Mouse (Mus musculus) thymus, adult 18-20 months (tissue): ENCODE results near the gene Kcnh1.

Experiments
- DNase-seq, 2 experiments: peaks; one replicate each; pipeline ENCODE4 v3.0.0; 2022; ENCODE audit warnings: mixed read lengths in 2 of 2

The Kcnh1 gene

DNA sequence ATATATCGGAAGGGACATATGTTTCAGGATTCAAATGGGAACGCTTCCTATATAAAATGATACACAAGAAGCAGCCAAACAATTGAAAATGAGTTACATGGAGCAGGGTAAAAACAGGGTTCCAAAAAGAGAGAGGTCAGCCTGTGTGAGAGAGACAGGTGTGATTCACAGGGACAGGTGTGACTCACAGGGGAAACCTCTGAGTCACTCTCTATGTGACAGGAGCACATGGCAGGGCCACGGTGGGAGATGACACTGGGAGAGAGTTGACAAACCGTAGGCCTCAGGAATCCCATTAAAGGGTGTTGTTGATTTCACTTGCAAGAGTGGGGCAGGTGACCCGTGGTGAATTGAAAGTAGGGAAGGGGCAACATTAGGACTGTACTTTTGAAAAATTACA is 228.6 kb downstream of the Kcnh1 start:
- DNase-seq = no peak

DNA sequence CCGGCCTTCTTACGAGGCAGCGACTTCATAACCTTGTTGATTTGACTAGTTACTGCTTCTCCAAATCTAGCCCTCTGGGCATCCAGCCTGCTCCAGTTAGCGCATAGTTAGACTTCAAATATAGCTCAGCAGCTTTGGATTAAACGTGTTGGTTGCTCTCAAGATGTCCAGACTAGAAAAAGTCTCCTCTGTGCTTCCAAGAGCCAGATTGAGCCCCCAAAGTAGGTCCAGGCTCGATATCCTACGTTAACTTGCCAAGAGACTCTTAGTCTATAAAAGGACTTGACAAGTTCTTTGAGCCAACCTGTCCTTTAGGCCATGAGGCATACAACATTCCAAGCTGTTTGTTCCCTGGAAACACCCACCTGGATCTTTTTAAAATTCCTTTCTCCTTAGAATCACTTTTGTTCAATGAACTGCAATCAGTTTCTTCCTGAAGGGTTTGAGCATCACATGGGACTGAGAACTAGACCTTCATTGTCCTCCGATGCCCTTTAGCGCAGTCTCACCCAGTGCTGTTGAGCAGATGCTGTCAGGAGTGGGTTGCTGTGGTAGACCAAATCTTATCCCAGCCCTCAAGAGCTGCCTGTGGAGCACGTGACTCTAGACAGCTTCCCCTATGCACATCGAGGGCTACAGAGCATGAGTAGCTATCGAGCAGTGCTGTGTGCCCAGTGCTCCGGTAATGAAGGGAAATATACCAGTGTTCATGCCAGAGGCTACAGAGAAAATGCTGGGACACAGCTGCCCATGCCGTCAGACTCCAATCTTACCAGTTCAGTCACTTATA is 231.0 kb downstream of the Kcnh1 start:
- DNase-seq = no peak

DNA sequence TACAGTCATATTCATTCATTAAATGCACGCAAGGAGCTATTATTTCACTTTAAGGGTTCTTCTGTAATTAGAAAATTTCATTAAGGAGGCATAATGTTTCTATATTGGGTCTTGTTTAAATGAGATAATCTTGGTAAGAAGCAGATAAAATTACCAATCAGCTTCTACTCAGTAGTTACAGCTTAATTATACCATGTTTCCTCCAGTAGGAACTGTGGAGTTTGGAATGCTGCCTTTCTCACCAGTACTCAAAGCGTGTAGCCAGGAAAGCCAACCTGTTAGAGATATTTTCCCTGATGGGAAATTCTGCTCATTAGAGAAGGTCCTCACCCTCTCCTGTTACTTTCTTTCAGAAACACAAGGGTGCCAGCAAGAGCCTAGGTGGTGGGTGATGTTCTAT is 240.8 kb downstream of the Kcnh1 start:
- DNase-seq = no peak

DNA sequence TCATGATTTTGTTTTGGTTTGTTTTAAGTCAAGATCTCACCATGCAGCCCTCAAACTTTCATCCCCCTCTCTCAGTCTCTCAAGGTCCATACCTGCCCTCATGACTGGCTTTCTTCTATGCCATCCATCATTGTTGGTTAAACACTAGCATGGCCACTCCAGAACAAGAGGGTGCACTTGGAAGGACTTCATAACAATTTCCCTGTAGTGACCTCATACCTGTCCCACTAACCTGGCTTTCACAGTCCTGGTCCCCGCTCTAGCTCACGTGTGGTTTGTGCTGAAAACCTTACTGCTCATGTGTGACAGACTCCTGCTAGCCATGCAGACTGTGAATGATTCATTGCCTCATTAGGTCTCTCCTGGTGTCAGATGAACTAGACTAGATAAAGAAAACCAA is 244.9 kb downstream of the Kcnh1 start:
- DNase-seq = no peak

DNA sequence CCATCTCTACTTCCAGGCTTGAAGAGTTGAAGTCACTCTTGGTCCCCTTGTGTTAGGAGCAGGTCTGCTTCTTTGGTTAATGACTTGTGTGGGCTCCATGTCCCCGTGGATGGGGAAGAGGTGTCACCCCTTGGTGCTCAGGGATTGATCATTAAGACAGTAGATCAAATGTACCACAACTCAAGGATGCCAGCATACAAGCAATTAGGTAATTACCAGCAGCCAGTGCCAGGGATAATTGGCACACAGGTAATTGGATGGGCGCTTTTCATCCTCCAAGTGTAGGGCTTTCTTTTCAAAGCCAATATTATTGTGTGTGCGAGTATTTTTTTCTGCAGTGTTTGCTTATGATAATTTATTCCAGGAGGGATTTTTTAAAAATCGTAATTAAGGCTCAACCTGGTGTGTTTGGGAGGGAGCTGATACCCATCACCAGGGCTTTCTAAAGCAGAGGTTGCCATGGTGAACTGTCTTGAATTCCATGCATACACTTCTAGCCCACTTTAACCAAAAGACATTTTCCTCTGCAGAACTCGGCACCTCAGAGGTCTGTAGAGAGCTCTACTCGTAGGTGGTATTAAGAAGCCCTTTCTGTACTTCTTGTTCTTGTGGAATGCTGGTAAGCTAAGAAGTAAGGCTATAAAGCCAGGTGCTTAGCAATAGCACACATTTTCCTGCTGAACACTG is 248.7 kb downstream of the Kcnh1 start:
- DNase-seq = no peak

DNA sequence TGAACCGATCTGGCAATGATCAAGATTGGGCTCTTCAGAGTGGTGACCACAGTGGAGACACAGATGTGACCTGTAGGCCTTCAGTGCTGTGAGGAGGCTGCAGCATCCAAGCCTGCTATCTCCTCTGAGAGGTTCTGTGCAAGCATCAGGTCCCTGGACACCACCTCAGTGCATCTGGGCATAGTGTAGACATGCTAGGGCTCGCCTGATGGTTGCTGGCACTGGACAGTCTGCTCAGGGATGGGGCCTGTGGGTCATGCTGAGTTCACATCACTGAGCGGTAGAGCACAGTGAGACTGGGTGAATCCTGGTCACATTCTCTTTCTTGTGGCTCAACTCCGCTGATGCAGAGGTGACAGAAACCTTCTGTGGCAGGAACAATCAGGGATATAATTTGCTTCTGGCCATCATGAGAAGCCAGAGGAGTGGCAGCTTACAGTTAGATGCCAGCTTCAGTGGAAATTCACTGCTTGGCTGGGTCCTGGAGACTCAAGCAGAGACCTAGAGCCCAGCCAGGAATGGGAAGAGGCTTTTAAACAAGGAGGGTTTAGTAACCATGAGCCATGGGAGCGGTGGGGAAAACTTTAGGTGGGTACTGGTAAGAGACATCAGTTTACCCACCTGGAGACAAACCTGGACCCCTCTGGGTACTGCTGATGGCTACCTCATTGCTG is 252.3 kb downstream of the Kcnh1 start:
- no peak for DNase-seq

DNA sequence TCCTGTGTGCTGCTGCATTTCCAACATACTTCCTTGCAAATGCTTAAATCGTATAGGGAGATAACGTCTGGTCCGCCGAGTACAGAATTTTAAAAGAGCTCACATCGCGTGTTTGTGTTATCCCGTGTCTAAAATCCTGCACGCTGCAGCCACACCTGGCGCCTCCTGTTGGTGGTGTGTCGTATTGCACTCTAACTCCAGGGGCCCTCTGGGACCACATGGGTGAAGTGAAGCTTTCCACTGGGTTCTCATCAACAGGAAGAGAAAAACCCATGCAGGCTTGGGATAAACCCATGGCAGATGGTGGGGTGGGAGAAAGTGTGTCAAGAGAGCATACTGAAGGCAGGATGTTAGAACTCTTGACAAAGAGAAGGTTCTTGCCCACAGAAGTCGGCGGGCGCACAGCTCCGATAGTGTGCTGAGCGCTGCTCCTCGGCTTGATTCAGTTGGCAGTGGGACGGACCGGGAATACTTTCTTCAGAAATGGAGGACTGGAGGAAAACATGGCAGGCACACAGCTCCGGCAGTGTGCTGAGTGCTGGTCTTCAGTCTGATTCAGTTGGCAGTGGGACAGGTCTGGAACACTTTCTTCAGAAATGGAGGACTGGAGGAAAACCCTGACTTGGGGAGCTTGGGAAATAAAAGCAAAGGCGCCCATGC is 253.6 kb downstream of the Kcnh1 start:
- DNase-seq = no peak

DNA sequence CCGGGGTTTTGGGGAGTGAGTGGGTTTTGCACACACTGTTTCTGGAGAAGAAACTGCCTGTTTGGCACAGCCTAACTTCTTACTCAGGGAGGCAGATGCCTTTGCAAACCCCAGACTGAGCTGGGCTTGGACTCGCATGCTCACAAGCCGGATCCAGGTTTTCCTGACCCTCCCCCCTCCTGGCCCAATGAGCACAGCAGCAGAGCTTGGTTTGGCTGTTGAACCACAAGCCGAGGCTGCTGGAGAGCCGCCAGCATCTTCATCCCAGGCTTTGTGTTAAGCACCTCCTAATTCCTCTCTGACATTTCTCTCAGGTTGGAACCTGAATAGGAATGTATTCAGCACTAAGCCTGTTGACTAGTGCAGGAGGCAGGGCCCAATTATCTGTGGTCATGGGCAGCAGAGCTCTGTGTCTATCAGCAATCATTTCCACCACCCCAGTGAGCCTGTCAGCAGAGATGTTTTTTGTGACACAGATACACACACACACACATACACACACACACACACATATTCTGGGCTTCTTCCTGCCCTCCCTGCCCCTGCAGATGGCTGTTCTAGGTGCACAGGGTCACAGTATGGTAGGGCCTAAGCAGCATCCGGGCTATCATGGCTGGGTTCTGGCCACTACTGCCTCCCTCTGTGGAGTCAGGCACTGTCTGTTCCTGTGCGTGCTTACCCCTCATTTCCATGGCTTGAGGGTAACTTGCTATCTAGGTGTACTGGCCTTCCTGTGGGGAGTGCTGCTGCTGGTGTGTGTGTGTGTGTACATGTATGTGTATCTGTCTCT is 254.3 kb downstream of the Kcnh1 start:
- no peak for DNase-seq

DNA sequence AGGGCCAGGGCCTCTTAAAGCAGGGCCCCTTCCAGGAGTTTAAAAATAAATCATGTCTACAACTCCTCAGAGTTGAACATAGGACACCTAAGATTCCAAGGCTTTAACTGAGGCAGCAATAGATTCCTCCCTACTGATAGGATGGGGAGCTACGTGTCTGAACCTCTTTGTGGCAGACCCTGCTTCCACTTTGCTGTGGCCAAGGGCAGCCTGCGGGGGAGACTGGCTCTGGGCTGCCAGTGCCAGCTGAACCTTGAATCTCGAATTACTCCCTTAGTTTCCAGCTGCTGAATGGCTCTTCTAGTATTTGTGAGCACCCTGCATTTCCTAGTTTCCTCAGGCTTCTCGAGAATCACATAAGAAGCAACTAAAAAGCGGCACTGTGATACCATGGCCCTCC is 255.6 kb downstream of the Kcnh1 start:
- DNase-seq = no peak

DNA sequence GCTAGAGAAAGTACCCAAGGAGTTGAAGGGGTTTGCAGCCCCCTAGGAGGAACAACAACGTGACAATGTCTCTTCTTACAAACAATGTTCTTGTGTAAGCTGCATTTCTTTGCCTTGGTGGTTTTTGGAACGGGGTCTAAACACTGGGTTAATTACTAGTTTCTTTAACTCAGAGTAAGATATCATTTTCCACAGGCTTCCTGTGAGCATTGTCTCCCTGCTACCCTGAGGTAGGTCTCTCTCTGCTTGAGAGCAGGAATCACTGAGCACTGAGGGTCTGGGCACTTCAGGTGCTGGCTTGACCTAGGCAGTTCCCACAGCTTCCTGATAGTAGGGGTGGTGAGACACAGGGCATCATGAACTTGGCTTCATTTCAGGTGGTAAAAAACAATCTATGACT is 257.1 kb downstream of the Kcnh1 start:
- no peak for DNase-seq

DNA sequence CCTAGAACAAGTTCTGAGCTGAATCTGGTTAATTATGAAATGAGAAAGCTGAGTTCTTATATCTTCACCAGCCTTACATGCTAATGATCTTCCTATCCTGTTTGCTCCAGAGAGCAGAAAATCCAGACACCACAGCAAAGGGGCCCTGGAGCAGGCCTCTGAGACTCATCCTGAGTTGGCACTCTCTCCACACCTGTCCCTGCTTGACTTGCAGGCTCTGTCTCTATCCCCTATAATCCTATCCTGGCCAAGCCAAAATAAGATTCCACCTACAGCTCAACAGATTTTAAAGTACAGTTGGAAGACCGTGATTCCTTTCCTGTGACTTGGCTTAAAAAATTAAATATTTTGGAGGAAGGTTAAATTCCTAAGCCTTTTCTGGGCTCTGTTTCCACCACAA is 257.9 kb downstream of the Kcnh1 start:
- no peak for DNase-seq

DNA sequence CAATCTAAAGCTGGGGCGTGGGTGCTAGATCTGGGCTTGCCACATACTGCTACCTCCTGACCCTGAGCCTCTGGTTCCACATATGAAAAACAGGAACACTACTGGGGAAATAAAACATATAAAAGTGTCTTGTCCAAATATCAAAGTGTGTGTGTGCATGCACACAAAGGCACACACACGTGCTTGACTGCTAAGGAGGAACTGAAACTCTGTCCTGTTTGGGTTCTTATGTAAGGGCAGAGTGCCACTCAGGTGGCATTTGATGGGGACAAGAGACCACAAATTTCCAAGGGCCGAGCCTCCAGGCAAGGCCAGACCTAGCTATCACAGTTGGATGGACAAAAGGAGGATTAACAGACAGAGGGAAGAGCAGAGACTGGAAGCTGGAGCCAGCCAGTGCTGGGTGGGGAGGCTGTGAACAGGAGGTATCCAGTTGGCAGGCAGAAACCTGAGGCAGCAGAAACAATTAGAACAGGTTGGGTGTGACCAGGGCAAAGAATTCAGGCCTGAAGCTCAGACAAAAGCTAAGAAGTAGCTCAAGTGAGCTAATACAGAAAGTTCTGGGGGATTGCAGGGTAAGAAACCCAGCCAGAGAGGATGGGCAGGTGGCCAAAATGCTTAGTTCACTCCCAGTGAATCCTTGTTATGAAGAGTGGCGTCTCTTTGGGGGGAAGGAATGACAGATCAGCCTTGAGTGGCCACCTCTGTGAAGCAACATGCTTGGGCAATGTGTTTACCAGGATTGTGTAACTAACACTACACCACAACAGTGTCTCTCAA is 259.2 kb downstream of the Kcnh1 start:
- no peak for DNase-seq

DNA sequence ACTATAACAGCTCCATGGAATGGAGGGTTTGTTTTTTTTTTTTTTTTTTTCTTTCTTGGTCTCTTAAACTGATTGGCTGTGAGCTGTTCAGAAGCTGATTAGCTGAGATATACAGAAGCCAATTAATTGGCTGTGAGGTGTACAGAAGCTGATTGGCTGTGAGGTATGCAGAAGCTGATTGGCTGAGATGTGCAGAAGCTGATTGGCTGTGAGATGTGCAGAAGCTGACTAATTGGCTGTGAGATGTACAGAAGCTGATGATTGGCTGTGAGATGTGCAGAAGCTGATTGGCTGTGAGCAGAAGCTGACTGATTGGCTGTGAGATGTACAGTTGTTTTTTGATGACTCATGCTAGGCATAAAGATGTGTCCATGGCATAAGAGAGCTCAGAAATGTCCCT is 259.9 kb downstream of the Kcnh1 start:
- DNase-seq = no peak

DNA sequence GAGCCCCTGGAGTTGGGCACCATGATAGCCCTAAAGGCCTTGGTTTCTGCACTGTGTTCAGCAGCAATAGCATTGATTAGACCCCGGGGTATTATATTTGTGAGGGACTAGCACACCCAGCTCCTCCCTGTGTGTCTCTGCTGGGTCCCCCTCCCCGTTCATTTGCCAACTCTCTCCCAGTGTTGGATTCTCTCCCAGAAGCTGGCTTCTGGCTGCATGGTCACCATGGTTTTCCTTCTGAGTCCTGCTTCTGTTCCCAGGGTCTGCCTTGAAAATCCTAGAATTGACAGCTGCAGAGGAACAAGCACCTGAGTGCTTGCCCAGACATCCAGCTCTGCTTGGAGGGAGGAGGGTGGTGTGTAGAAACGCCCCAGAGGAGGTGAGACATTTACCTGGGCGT is 261.1 kb downstream of the Kcnh1 start:
- no peak for DNase-seq

DNA sequence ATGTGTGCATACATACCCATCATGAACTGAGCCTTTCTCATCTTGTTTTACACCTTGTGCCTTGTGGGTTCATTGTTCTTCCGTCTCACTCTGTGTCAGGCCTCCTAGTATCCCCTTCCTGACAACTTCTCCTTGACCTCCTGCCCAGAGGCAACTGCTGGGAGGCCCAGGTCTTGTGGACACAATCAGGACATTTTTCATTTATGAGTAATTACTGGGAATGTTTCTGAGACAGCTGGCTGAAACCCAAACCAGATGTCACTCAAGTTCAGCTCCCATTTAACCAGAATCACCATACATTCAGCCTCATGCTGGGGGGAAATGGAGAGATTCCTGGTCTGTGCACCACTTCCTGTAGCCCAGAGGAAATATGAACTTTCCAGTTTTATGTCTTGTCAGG is 263.9 kb downstream of the Kcnh1 start:
- DNase-seq = no peak

DNA sequence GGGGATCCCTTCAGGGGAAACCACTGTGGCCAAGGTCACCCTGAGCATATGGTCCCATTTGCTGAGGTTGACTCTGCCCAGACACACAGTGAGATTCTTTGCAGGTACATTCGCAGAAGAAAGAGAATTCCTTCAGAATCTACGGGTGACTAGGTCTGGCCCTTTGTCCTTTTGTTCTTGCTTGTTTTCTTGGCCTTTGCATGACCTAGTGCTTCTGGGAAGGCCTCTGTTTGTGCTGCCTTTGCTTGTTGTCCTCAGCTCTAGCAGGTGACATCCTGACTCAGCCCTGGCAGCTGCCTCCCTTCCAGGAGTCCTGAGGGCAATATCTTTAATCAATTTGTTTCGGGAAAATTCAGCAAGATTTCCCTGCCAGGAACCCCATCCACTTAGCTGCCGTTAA is 264.4 kb downstream of the Kcnh1 start:
- no peak for DNase-seq

DNA sequence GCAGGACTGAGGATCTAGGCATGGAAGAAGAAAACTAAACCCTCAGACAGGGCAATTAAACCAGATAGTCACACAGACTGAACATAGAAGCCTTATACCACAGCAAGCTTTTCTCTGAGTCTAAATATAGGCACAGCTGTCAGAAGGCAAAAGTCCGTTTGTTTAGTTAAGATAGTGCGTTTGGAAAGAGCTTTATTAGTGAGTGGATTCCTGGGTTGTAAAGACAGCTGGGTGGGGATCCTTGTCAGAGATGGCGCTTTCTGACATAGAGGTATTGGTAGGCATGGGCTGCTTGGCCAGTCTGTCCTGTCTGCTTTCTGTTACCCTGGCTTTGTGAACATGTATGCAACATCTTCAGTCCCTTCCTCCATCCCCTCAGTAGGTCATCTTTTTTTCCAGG is 266.5 kb downstream of the Kcnh1 start:
- DNase-seq = no peak

DNA sequence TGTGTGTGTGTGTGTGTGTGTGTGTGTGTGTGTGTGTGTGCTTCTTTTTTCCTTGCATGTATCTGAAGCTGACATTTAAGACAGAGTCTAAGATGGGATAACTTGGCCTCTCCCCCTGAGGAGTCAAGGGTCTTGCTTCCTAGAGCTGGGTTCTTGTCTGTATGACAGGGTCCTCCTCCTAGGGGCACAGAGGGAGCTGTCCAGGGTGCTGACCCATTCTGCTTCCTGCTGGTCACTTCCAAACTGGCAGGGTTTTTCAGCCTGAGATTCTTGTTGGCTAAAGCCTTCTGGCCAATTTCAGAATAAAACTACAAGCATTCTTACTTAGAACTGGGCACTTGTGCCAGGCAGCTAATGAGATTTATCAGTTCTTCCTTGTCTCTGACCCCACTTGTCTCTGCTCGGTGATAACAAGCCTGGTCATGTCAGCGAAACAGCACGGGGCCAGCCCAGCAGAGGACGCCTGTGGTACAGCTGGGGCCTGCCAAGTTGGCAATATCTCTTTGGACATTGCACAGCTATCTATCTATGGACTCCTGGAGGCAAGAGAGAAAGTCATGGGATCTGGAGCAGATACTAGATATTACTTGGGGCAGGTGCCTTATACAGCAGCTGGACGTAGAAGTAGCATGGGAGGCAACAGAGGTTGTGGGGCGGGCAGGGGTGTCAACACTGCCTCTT is 267.1 kb downstream of the Kcnh1 start:
- DNase-seq = no peak

DNA sequence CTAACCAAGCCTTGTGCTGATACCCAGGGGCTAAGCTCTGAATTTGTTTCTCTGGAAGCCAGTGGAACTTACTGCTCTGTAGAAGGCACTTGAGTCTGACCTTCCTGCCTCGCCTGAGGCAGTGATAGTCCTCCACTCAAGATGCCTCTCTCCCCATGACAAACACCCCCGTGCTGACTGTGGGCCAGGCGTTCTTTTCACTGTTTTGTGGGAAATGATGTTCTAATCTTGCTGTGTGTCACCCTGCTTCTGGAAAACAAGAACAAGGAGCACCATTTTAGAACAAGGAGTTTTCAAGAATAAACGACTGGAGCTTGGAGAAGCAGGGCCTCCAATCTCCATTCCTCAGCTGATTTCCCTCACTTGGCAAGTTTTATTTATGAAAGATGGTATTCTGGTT is 273.2 kb downstream of the Kcnh1 start:
- no peak for DNase-seq

DNA sequence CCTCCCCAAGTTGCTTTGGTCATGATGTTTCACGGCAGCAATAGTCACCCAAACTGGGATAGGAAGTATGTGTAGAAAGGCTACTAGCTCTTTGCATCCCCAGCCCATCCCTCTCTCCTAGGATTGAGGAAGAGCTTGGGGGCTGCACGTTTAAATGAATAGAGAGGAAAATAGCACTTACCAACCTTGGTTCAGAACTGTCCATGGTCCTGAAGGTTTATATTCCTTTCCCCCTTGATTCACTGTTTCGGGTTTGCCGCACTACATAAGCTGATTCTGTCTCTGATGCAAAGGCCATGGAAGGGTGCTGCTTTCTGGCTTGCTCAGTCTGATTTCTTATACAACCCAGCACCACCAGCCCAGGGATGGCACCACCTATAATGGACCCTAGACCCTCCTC is 281.8 kb downstream of the Kcnh1 start:
- DNase-seq = no peak

DNA sequence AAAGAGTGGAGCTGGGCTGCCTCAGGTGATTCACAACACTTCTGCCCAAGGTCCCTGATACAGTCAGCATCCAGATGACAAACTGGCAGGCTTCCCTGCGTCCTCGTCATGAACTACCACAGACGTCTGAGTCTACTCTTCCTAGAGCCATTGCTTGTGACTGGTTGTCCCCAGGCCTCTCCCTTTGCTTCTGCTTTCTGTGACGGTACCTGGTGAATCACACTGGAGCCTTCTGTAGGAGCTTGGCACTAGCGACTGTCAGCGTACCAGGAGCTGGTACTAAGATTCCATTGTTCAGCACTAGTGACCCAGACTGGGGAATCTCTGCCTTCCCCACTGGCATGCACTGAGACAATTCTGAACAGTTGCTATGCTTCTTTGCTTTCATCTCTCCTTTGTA is 282.6 kb downstream of the Kcnh1 start:
- no peak for DNase-seq
